Mouse (Mus musculus): ENCODE measurements around the gene Hpd. TPM values are rescaled to one million over a fixed set of nuclear protein-coding genes. Genes with fewer than 3 reads are reported as not detected.
"Not testable (repeated sequence)": the region's sequence is repeated elsewhere in the genome, so short reads cannot be mapped to it uniquely, and the experiment has no call there.

Gene Hpd
- 0.65 TPM in 1 of 2 replicates, not detected in the other for polyA plus RNA-seq (2015; fragmentation: Nextera tagmentation; extraction: Ambion mirVana)

- Histone ChIP-seq H3K27me3 (no peaks in the 10 kb centered on the region), H3K9me3 (peaks cover 3% of the 10 kb centered on the region; the same call in 1 of the 2 replicates), H3K9ac (no peak within 1 kb of the TSS), H3K4me1 (no peaks in the 10 kb centered on the region), H3K4me3 (no peak within 1 kb of the TSS), H3K4me2 (no peak within 1 kb of the TSS), H3K27ac (no peak within 1 kb of the TSS), H3K36me3 (no peaks in the 10 kb centered on the region)
- 85% methylated on average over 10 of the region's 10 CpGs for WGBS
- no peak for ATAC-seq (ENCODE audit: insufficient number of reproducible peaks, insufficient read depth, low FRiP score, low TSS enrichment, low read depth)
These were observed at the start of gene Hpd for GRCm38 (mm10) chr5:123182651-123183050. Hpd (minus strand) TSS chr5:123182727.

GRCm38 (mm10) chr5:123232180-123232579 lies 49.7 kb upstream of the Hpd start:
- Histone ChIP-seq H3K27me3 (no peaks in the 10 kb centered on the region), H3K4me3 (no peak overlapping the region), H3K9me3 (no peaks in the 10 kb centered on the region), H3K9ac (no peak overlapping the region), H3K36me3 (peaks cover 43% of the 10 kb centered on the region), H3K4me2 (no peak overlapping the region), H3K27ac (no peak overlapping the region), H3K4me1 (peaks cover 11% of the 10 kb centered on the region)
- no peak for ATAC-seq (ENCODE audit: insufficient number of reproducible peaks, insufficient read depth, low FRiP score, low TSS enrichment, low read depth)
- WGBS: 88% methylated on average over 2 of the region's 2 CpGs

GRCm38 (mm10) chr5:123229296-123229695 lies 46.8 kb upstream of the Hpd start:
- H3K4me1 ChIP-seq: peaks cover 6% of the 10 kb centered on the region
- H3K9me3 ChIP-seq: no peaks in the 10 kb centered on the region
- WGBS: 92% methylated on average over 6 of the region's 6 CpGs
- peak overlapping the region; percentile 75 for H3K4me2 ChIP-seq
- no peaks in the 10 kb centered on the region for H3K27me3 ChIP-seq
- peak overlapping the region; percentile 88 for H3K4me3 ChIP-seq
- H3K27ac ChIP-seq: no peak overlapping the region
- ATAC-seq (ENCODE audit: insufficient number of reproducible peaks, insufficient read depth, low FRiP score, low TSS enrichment, low read depth): no peak
- peak overlapping the region; percentile 37 for H3K9ac ChIP-seq
- peaks cover 17% of the 10 kb centered on the region for H3K36me3 ChIP-seq

- ATAC-seq (ENCODE audit: insufficient number of reproducible peaks, insufficient read depth, low FRiP score, low TSS enrichment, low read depth): no peak
These were observed 46.0 kb upstream of the Hpd start for GRCm38 (mm10) chr5:123228524-123228922.

GRCm38 (mm10) chr5:123227762-123228523 lies 45.4 kb upstream of the Hpd start:
- Histone ChIP-seq H3K27me3 (no peaks in the 10 kb centered on the region), H3K9ac (peak overlapping the region; percentile 90), H3K36me3 (peaks cover 10% of the 10 kb centered on the region), H3K4me1 (peaks cover 6% of the 10 kb centered on the region), H3K27ac (peak overlapping the region; percentile 13; the same call in 1 of the 2 replicates), H3K4me3 (peak overlapping the region; percentile 88), H3K9me3 (no peaks in the 10 kb centered on the region), H3K4me2 (peak overlapping the region; percentile 75)
- ATAC-seq (ENCODE audit: insufficient number of reproducible peaks, insufficient read depth, low FRiP score, low TSS enrichment, low read depth): peak; percentile 64
- whole genome bisulfite sequencing: 2% methylated on average over 42 of the region's 42 CpGs

More at GRCm38 (mm10) chr5:123228524-123228922, 46.0 kb upstream of the Hpd start:
- H3K4me3 ChIP-seq: peak overlapping the region; percentile 88
- peaks cover 6% of the 10 kb centered on the region for H3K4me1 ChIP-seq
- 0 out of 2 replicates have a peak overlapping the region, but pooled peaks have one; percentile 13 for H3K27ac ChIP-seq
- H3K4me2 ChIP-seq: peak overlapping the region; percentile 75
- H3K36me3 ChIP-seq: peaks cover 16% of the 10 kb centered on the region
- no peaks in the 10 kb centered on the region for H3K27me3 ChIP-seq
- H3K9me3 ChIP-seq: no peaks in the 10 kb centered on the region
- H3K9ac ChIP-seq: peak overlapping the region; percentile 90
- 7% methylated on average over 15 of the region's 15 CpGs for WGBS

- H3K27me3 ChIP-seq: no peaks in the 10 kb centered on the region
- no peak for ATAC-seq (ENCODE audit: insufficient number of reproducible peaks, insufficient read depth, low FRiP score, low TSS enrichment, low read depth)
- no peaks in the 10 kb centered on the region for H3K9me3 ChIP-seq
- H3K9ac ChIP-seq: no peak overlapping the region
- H3K36me3 ChIP-seq: peaks cover 9% of the 10 kb centered on the region
- WGBS: 92% methylated on average over 7 of the region's 7 CpGs
- H3K4me1 ChIP-seq: peaks cover 6% of the 10 kb centered on the region
- no peak overlapping the region for H3K4me2 ChIP-seq
- H3K27ac ChIP-seq: no peak overlapping the region
- no peak overlapping the region for H3K4me3 ChIP-seq
These were observed 44.3 kb upstream of the Hpd start for GRCm38 (mm10) chr5:123226851-123227250.

- H3K4me2 ChIP-seq; H3K4me1 ChIP-seq; H3K4me3 ChIP-seq; H3K9ac ChIP-seq; H3K36me3 ChIP-seq; ATAC-seq (ENCODE audit: insufficient number of reproducible peaks, insufficient read depth, low FRiP score, low TSS enrichment, low read depth); H3K9me3 ChIP-seq; H3K27me3 ChIP-seq; H3K27ac ChIP-seq: not testable (repeated sequence)
- 56% methylated on average over 6 of the region's 6 CpGs for WGBS
These were observed 41.3 kb upstream of the Hpd start for GRCm38 (mm10) chr5:123223861-123224260.

GRCm38 (mm10) chr5:123223051-123223410 lies 40.5 kb upstream of the Hpd start:
- no peak overlapping the region for H3K4me2 ChIP-seq
- H3K9me3 ChIP-seq: peaks cover 5% of the 10 kb centered on the region
- 79% methylated on average over 4 of the region's 4 CpGs for WGBS
- ATAC-seq (ENCODE audit: insufficient number of reproducible peaks, insufficient read depth, low FRiP score, low TSS enrichment, low read depth): no peak
- no peaks in the 10 kb centered on the region for H3K4me1 ChIP-seq
- H3K27ac ChIP-seq: no peak overlapping the region
- H3K27me3 ChIP-seq: no peaks in the 10 kb centered on the region
- no peaks in the 10 kb centered on the region for H3K36me3 ChIP-seq
- no peak overlapping the region for H3K4me3 ChIP-seq
- no peak overlapping the region for H3K9ac ChIP-seq

- H3K27ac ChIP-seq; H3K4me1 ChIP-seq; ATAC-seq (ENCODE audit: insufficient number of reproducible peaks, insufficient read depth, low FRiP score, low TSS enrichment, low read depth); H3K27me3 ChIP-seq; H3K4me3 ChIP-seq; H3K9me3 ChIP-seq; H3K4me2 ChIP-seq; H3K9ac ChIP-seq; H3K36me3 ChIP-seq: not testable (repeated sequence)
- WGBS: 67% methylated on average over 5 of the region's 5 CpGs
These were observed 40.0 kb upstream of the Hpd start for GRCm38 (mm10) chr5:123222346-123223050.

- not testable (repeated sequence) for H3K9me3 ChIP-seq; H3K27ac ChIP-seq; ATAC-seq (ENCODE audit: insufficient number of reproducible peaks, insufficient read depth, low FRiP score, low TSS enrichment, low read depth); H3K9ac ChIP-seq; H3K36me3 ChIP-seq; H3K4me3 ChIP-seq; H3K27me3 ChIP-seq; H3K4me1 ChIP-seq; H3K4me2 ChIP-seq
- 82% methylated on average over 7 of the region's 7 CpGs for WGBS
These were observed 21.1 kb upstream of the Hpd start for GRCm38 (mm10) chr5:123203591-123203990.

- not testable (repeated sequence) for ATAC-seq (ENCODE audit: insufficient number of reproducible peaks, insufficient read depth, low FRiP score, low TSS enrichment, low read depth); H3K4me2 ChIP-seq; H3K27me3 ChIP-seq; H3K36me3 ChIP-seq; H3K4me1 ChIP-seq; H3K27ac ChIP-seq; H3K9me3 ChIP-seq; H3K4me3 ChIP-seq; H3K9ac ChIP-seq
- 47% methylated on average over 4 of the region's 4 CpGs for WGBS
These were observed 20.2 kb upstream of the Hpd start for GRCm38 (mm10) chr5:123202771-123203170.

GRCm38 (mm10) chr5:123201987-123202386 lies 19.5 kb upstream of the Hpd start:
- Histone ChIP-seq H3K4me1 (no peaks in the 10 kb centered on the region), H3K9ac (no peak overlapping the region), H3K4me2 (no peak overlapping the region), H3K27ac (no peak overlapping the region), H3K36me3 (no peaks in the 10 kb centered on the region), H3K9me3 (no peaks in the 10 kb centered on the region), H3K27me3 (no peaks in the 10 kb centered on the region), H3K4me3 (no peak overlapping the region)
- ATAC-seq (ENCODE audit: insufficient number of reproducible peaks, insufficient read depth, low FRiP score, low TSS enrichment, low read depth): no peak
- 86% methylated on average over 5 of the region's 5 CpGs for WGBS
